Mouse (Mus musculus): ENCODE results near the gene Dnase1l2.

The Dnase1l2 gene

GRCm38 (mm10) chr17:24472512-24472911, 29.6 kb upstream of the Dnase1l2 start:
- DNase-seq (ENCODE audit: low read depth, low spot score) = no peak

- DNase-seq (ENCODE audit: low read depth, low spot score) = no peak
Observed at GRCm38 (mm10) chr17:24470701-24471527, 28.0 kb upstream of the Dnase1l2 start.

GRCm38 (mm10) chr17:24469910-24470602, 27.2 kb upstream of the Dnase1l2 start, which contains the start of the genes E4f1 and Pgp:
E4f1 (minus strand) TSS chr17:24470313.
Pgp (plus strand) TSS chr17:24470392.
- DNase-seq (ENCODE audit: low read depth, low spot score) = peak; percentile 99

GRCm38 (mm10) chr17:24469336-24469909, 26.5 kb upstream of the Dnase1l2 start:
- no peak for DNase-seq (ENCODE audit: low read depth, low spot score)

- peak; percentile 0 for DNase-seq (ENCODE audit: low read depth, low spot score)
Observed at GRCm38 (mm10) chr17:24468636-24469246, 25.8 kb upstream of the Dnase1l2 start.

- DNase-seq (ENCODE audit: low read depth, low spot score) = peak; percentile 38
Observed at GRCm38 (mm10) chr17:24463374-24464133, 20.6 kb upstream of the Dnase1l2 start.

GRCm38 (mm10) chr17:24462932-24463331, 20.0 kb upstream of the Dnase1l2 start:
- no peak for DNase-seq (ENCODE audit: low read depth, low spot score)

GRCm38 (mm10) chr17:24461580-24461979, 18.7 kb upstream of the Dnase1l2 start:
- DNase-seq (ENCODE audit: low read depth, low spot score) = peak; percentile 67

- DNase-seq (ENCODE audit: low read depth, low spot score) = peak; percentile 33
Observed at GRCm38 (mm10) chr17:24455523-24456206, 12.8 kb upstream of the Dnase1l2 start.

GRCm38 (mm10) chr17:24454756-24455522, 12.0 kb upstream of the Dnase1l2 start:
- peak; percentile 99 for DNase-seq (ENCODE audit: low read depth, low spot score)

GRCm38 (mm10) chr17:24454218-24454755, 11.4 kb upstream of the Dnase1l2 start:
- DNase-seq (ENCODE audit: low read depth, low spot score) = peak; percentile 83

GRCm38 (mm10) chr17:24453372-24453771, 10.5 kb upstream of the Dnase1l2 start:
- DNase-seq (ENCODE audit: low read depth, low spot score) = peak; percentile 47

- no peak for DNase-seq (ENCODE audit: low read depth, low spot score)
Observed at GRCm38 (mm10) chr17:24451220-24451619, 8.3 kb upstream of the Dnase1l2 start.

- DNase-seq (ENCODE audit: low read depth, low spot score) = no peak
Observed at GRCm38 (mm10) chr17:24449507-24449906, 6.6 kb upstream of the Dnase1l2 start.

- DNase-seq (ENCODE audit: low read depth, low spot score) = no peak
Observed at GRCm38 (mm10) chr17:24446590-24446989, 3.7 kb upstream of the Dnase1l2 start.

- DNase-seq (ENCODE audit: low read depth, low spot score) = no peak
Observed at GRCm38 (mm10) chr17:24443409-24443808, 504 bp upstream of the Dnase1l2 start.

- no peak for DNase-seq (ENCODE audit: low read depth, low spot score)
Observed at GRCm38 (mm10) chr17:24442107-24442506, 798 bp downstream of the Dnase1l2 start.

GRCm38 (mm10) chr17:24441148-24441547, 1.8 kb downstream of the Dnase1l2 start:
- DNase-seq (ENCODE audit: low read depth, low spot score) = no peak

GRCm38 (mm10) chr17:24440377-24440776, 2.5 kb downstream of the Dnase1l2 start:
- DNase-seq (ENCODE audit: low read depth, low spot score) = no peak

Data from CD4-positive helper T cell, adult 2 months (primary cell).